Mouse (Mus musculus) heart, postnatal 0 days (tissue): Measurements from ENCODE around the gene Mrtfa.

ENCODE experiments used
- CTCF ChIP-seq: IDR thresholded peaks from 2 replicates; pipeline ENCODE4 v1.5.1; 2016; ENCODE audit warnings: antibody characterized with exemption, control low read depth, low read depth
- EP300 ChIP-seq: IDR thresholded peaks from 2 replicates; pipeline ENCODE4 v1.6.1; 2016; ENCODE audit warnings: antibody characterized with exemption, low read depth

DNA sequence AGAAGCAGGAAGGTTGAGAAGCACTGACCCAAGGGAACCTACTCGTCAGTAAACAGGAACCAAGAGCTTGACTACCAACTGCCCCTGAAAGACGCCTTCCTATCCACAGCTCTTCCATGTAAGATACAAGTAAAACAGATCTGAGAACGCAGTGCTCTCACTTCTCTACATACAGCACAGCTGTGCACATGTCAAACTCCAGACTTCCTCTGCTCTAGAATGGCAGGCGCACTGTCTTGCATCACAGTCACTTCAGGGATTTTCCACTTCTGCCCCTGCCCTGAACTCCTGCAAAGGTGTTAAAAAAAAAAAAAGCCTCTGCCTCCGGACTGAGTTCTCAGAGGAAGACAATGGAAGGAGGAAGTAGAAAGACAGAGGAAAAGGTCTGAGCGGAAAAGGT lies 78.0 kb downstream of the Mrtfa start:
- no peak for TF ChIP-seq CTCF
- no peak for TF ChIP-seq EP300
